Mouse (Mus musculus) naive thymus-derived CD4-positive, alpha-beta T cell, adult 2 months (primary cell): ENCODE data around the gene Cd52.

Source experiments
- DNase-seq: peaks from one replicate; pipeline ENCODE4 v3.0.0-alpha.2; 2011; ENCODE audit warnings: low read depth

The Cd52 gene

DNA sequence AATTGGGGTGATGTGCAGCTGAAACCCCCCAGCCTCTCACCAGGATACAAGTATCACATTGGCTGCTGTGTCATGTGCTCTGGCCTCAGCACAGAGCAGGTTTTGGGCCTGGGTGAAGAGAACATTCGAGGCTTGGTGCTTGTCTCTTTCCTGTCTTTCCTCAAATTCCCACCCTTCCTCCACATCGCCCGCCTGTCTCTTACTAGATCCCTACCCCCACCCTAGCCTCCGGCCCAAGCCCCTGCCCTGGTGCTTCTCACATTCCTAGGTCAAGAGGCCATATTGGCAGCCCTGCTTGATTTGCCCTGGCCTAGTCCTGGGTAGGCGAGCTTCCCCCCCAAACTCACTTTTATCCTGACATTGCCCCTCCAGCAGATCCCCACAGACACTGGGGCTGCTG, 24.2 kb upstream of the Cd52 start:
- no peak for DNase-seq

DNA sequence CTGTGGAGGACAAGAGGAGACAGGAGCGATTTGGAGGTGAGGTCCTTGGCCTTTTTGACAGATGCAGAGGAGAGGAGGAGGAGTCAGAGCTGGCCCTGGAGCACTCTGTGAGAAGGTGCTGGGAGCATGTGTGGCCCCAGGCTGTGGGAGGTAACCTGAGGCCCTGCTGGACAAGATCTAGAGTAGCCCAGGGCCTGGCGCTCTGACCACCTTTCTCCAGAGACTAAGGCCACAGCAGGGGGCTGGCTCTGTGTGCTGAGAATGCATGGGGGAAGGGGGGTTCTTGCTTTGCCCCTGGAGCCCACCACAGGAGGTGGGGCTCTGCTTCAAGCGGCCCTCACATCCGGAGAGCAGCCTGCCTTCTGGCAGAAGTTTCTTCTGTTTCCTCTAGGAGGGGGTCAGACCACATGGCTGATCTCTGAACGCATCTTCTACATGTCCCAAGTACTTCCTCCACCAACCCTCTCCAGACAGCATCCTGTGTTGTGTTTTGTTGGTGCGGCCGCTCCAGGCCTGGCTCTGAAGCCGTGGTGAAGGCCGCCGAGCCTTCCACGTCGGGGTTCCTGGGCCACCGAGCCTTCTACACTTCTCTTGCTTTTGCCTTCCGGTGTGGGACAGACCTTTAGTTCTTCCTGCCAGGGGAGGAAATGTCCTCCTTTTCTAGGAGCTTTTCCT, 23.4 kb upstream of the Cd52 start:
- DNase-seq, result peak; percentile 76

DNA sequence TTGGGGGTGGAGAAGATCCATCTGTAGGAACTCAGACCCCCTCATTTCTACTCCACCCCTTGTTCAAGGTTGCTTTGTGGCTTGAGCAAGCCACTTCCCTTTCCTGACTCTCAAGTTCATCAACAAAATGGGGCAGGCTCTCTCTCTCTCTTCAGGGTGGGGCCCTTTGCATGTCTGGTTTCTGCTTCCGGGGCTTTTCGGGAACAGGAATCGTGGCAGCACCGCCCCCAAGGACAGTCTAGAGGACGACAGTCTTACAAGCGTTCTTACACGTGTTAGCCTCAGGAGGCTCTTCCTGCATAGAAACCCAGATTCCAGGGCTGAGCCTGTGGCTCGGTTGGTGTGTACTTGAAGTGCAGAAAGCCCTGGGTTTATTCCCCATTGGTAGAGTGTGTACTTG, 22.1 kb upstream of the Cd52 start:
- peak; percentile 91 for DNase-seq

DNA sequence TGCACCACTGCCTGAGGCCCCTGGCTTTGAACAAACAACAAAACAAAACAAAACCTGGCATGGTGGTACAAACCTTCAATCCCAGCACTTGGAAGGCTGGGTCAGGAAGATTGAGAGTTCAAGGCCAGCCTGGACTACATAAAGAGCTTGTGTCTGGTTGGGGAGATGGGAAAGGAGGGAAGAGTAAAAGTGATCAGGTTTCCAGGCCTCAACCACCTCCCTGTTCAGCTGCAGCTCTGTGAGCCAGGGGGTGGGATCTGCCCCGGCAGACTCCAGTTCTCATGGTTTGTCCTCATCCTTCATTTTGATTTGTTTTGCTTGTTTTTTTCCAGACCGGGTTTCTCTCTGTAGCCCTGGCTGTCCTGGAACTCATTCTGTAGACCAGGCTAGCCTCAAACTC, 21.6 kb upstream of the Cd52 start:
- DNase-seq, result no peak

DNA sequence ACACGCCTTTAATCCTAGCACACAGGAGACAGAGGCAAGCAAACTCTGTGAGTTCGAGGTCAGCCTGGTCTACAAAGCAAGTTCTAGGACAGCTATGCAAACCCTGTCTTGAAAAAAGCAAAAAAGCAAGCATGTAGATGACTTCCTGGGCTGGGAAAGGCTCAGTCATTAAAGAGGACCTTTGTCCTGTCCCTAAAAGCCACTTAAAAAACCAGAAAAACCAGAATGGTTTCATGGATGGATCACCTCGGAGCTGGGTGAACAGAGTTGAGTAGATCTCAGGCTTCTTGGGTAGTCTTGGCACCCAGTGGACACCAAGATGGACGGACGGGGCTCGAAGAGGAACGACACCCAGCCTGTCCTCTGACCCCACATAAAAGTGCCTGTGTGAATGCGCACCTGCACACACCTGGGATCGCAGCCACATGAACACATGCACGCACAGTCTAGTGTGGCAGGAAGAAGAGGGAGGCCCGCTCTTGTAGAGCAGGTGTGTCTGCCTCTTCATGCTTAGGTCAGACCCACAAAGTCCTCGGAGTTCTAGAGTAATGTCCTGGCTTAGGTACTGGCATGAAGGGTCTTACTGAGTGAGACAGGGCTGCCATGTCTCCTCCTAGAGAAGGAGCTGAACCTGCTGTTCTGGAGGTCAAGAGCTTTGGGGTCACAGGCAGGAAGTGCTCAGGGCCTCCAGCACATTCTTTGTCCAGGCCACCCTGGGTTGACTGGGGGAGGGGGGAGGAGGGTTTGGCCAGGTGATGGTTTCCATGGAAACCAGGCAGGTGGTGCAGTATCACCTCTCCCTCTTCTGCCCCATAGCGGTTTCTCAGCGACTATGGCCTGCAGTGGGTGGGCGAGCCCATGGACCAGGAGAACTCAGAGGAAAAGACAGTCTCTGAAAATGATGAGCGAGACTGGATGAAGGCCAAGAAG, 20.6 kb upstream of the Cd52 start:
- peak; percentile 59 for DNase-seq

DNA sequence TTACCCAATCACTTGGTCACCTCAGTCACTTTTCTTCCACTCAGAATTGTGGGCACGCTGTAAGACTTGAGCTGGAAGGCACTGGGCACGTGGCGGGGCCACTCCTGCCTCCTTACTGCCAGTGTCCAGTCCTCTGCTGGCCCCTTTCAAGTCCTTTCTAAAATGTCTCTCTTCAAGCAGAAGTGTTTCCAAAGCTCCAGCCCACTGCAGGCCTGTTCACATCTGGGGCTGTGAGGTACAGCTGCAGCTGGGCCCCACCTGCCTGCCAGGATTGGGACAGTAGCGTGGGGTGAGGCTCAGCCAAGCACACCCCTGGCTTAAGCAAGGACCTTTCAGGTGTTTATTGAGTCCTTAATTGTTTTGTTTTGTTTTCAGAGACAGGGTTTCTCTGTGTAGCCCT, 19.2 kb upstream of the Cd52 start:
- no peak for DNase-seq

DNA sequence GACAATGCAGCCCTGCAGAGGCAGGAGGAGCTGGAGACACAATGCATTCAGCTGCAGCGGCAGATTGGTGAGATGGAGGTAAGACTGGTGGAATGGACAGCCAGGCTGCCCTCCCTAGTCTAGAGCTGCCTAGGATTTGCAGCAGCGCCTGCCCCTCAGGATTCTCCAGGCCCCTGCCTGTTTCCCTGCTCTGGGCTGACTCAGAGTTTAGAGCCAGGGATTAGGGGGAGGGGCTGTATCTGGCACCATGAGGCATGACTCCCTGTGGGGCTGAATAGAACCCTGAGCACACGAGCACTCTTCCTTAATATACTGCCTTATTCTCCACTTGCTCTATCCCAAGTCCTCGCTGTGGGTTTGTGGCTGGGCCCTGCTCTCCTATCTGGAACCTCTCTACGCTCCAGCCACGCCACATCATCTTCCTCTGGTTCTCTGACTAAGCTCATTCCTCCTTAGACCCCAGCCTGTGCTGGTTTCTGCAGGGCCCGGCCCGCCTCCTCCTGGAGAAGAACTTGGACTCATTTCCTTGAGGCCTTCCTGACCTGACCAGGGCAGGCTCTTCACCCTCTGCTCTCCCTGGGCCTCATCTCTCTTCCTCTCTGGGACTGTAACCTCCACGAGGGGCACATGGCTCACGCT, 18.6 kb upstream of the Cd52 start:
- no peak for DNase-seq

DNA sequence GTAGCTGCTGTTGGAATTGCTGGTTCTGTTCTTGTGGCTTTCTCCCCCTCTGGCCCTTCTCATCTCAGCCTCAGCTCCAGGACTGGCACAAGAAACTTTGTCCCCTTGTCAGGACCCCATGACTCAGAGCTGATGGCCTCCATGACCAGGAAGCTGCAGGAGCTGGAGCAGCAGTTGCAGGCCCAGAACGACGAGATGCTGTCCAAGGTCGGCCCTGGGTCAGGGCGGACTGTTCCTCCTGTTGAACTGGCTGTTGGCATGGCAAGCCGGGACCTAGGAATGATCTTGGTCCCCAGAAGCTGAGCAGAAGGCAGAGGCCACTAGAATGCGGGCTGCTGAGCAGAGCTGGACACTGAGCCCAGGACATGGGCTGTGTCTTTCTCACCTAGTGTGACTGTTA, 17.5 kb upstream of the Cd52 start:
- no peak for DNase-seq

DNA sequence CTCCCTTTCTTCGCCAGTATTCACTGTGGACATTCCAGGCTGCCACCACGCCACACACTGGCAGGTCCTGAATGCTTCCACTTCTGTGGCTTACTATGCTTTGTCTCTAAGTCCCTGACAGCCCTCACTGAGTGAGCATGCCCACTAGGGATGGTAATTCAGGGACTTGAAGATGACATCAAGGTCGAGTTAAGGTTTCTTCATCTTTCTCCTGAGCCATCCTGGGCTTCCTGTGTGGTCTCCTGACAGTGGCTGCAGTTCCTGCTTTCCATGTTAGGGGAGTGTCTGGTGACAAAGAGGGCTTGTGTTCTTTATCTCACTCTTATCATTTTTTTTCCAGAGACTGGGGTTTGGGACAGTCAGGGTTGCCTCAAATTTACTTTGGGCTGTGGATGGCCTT, 15.8 kb upstream of the Cd52 start:
- DNase-seq, result no peak

DNA sequence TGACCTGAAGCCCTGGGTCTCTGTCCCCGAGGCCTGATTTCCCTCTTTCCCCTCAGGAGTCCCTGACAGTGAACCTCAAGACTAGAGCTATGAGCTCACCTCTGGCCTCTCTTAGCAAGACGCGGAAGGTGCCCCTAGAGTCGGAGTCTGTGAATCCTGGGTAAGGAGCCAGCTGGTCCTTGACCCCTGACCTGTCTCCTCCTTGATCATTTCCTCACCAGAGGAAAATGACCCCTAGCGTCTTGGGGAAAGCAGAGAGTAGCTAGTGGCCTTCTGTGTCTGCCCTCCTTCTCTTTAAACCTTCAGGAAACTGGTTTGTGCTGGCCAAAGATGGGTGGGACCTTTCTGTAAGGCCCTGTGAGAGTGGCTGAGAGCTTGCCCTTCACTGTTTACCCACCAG, 13.3 kb upstream of the Cd52 start:
- no peak for DNase-seq

DNA sequence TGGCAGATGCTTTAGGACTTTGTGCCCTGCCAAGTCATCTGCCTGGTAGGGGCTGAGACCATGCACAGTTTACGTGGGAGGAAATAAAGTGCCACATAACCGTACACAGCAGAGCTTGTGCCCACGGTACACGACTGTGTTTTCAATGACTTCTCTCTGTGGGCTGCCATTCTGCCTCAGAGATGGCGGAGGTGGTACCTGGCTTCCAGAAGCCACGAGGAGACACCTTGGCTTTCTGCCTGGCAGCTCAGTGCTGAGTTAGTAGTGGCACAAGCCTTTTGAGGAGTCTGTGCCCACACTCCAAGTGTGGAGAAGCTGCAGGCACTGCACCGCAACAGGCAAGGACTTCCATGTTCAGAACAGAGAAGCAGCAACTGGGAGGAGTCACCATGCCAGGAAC, 12.8 kb upstream of the Cd52 start:
- DNase-seq, result no peak

DNA sequence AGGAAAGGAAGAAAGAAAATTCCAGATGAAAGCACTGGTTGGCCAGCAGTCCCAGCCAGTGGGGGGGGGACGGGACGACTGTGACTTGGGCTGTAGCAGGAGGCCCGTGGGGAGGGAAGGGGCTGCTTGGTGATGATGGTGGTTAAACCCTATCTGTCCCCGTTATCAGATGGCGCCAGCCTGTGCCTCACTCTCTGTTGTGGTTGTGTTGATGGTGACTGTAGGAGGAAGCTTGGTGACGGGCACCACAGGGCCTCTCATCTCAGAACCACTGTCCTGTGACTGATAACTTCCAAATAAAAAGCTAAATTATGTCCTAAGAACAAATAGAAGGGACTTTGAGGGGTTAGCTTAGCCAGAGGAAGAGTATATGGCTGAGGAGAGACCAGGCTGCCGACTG, 11.2 kb upstream of the Cd52 start:
- DNase-seq, result no peak

DNA sequence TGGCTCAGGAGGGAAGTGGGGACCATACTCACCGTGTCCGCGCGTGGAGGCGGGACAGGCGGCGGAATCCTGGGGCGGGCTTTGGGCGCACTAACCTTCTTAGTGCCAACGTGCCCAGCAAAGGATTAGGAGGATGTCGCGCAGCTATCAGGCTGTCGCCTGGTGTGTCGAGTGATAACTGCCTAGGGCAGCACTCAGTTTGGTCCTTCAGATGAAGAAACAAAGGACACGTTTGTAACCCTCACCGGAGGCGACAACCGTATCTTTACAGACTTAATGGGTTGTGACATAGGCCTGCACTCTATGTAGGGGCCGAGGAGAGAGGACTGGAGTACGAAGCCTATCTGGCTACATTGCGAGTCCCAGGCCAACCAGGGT, 7.8 kb upstream of the Cd52 start:
- no peak for DNase-seq

DNA sequence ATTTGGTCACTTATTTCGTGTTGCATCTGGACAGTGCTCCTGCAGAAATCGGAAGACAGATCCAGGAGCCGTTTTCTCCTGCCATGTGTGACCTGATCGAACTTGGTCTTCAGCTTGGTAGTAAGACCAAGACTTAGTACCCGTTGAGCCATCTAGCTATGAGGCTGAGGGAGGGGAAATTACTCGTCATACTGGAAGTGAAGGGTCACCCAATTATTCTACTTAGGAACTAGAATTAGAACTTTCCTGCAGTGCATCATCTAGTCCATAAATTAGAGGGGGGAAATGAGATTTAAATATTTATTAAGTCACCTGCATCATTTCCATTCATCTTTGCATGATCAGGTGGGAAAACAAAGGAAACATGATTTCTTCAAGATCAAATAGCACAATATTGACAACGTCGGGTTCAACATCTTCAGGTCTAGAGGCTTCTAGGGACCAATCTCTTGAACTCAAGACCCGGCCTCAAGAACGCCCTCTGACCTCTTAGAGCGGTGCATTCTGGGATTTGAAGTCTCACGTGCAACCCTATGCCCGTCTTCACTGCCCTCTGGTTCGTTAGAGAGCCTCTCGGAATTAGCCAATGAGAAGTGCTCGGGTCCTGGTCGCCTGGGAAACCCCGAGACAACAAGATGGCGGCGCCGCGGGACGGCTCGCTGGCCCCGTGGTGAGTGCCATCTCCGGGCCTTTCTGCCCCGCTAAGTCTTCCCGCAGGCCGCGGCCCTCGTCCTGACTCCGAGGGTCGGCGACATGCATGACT, 7.3 kb upstream of the Cd52 start, which contains the start of gene Ubxn11:
TSS of gene Ubxn11 (plus strand) at position 592 of the 763 bp plus-strand sequence.
- DNase-seq, result peak; percentile 88

DNA sequence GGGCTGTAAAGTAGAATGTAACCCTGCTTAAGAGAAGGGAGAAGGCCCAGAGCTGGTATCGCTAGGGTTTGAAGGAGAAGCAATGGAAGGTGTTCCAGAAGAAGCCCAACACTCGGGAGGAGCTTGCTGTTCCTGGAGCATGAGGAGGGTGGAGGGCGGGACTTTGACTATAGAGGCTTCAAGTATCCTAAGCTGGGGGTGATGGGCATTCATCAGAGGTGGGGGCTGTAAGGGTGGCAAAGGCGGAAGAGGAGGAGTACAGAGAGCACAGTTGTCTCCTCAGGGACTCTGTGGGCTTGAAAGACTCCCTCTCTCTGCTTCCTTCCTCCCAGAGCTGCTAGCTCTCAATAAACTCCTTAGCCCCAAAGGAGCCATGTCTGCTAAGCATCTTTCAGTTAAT, 5.4 kb upstream of the Cd52 start:
- no peak for DNase-seq

DNA sequence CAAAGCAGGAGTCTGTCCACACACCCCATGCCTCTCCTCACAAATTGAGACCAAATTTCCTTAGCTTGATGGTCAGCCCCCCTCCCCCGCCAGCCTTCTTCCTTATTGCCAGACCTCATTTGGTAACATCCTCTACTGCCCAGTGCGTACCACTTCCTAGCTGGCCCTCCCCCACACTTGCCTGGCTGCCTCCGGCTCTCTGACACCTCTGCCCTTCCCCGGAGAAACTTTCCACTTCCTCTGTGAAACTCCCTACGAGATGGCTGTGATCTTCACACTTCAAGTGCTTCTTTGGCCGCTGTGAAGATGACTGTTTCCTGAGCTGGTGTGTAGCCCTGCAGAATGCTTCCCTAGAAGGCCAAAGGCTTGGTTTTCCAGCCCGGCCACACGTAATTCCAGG, 3.7 kb upstream of the Cd52 start:
- peak; percentile 92 for DNase-seq

DNA sequence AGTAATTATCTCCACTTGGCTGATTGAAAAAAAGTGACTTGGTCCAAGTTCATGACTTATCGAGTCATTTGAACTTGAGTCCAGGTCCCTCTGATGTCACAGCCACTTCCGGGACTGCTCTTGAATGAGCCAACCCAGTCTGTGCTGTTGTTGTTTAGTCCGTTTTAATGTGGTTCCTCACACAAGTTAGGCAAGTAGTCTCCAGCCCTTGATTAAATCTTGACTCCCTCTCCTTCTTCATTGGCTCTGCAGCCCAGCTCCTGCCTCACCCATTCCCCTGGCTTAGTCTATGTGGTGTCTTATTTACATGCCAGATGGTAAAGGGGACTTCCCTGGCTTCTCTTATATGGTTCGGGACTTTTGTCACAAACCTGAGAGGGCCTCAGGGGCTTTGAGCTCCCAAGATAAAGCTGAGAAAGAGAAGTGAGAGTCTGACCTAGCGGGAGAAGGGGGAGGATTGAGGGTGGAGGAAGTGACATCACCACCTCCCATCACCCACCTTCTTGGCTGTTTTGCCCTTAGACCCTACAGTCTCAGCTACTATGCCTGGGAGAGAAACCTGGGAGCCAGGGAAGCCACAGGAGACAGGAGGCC, 2.2 kb upstream of the Cd52 start:
- peak; percentile 82 for DNase-seq

DNA sequence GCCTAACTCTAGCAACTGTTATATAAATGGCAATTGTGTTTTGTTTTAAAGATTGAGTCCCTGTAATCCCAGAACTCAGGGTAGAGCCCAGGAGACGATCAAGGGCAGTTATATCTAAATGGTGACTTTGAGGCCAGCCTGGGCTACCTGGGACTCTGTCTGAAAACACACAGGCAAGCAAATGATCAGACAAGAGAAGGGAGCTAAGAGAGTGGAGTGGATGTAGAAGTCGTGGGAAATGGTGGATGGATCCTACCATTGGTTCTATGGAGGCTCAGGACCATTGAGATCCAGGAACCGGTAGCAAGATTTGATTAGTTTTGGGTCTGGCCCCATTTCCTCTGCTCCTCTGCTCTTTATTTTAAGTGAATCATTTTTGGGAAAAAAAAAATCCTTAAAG, 1.2 kb upstream of the Cd52 start:
- DNase-seq, result no peak

DNA sequence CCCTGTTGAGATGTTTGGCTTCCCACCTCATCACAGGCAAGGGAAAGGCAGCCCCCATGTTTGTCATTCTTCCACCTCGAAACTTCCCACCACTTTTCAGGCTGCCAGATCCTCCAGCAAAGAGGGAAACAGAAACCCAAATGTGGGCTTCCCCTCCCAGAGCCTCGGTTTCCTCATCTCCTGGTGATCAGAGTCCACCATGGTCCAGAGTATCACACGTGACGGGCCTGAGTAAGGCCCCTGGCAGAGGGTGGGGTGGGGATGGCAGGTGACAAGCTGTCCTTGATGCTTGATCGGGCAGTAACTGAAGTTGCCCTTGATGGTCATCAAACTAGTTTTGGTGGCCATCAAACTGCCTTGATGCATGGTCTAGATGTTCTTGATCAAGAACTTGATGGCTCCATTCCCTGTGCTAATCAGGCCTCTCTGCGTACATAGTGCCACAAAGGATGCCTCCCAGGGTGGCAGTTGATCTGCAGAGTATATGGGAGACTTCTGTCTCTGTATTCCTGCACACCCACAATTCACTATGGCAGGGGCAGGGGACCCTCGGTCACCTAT, 798 bp downstream of the Cd52 start:
- peak; percentile 44 for DNase-seq

DNA sequence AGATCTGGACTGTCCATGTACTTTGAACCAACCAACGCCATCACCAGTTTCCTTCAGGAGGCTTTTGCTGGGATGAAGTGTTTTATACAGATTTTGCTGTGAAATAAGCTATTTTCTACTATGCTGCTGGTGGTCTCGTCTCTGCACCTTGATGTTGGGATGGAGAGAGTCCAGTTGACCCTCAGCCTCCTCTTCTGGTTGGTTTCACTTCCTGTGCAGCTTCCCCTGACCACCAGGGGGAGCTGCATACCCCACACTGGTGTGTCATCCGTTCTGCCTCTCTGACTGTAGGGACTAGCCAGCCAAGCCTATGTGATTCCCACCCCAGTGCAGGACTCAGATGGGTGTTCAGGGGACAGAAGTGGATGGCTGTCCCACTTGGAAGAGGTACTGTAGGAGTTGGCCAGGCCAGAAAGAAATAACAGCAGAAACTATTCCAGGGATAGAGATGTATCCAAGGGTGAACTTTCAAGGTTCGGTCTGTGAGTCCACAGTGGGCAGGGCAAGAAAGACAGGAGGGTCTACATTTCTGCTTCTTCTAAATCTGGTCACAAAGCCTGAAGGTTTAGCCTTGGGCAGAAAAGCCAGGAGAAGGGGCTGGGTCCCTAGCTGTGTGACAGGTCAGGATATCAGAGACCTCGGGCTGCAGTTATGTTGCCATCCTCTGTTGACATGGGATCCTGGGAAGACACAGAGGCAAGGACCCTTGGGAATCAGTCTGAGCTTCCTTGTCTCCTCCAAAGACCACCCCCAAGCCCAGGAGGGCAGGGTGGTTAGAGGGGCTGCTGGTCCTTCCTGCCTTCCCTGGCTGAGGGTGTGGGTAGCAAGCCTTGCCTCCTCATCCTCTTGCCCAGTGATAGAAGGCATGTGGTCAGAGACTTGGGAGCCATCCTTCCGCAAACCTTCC, 2.2 kb downstream of the Cd52 start:
- DNase-seq, result peak; percentile 86

DNA sequence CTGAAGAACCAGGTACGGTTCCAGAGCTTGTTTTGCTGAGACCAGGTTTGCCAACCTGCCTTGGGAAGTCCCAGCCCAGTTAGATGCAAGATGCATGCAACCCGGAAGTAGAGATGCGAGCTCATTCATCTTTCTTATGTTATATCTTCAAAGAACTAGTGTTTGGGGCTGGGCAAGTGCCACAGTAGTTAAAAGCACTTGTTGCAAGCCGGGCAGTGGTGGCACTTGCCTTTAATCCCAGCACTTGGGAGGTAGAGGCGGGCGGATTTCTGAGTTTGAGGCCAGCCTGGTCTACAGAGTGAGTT, 3.7 kb downstream of the Cd52 start:
- DNase-seq, result peak; percentile 79
